Mouse (Mus musculus): ENCODE data around the gene Magi3. TPM values are rescaled to one million over a fixed set of nuclear protein-coding genes. Genes with fewer than 3 reads are reported as not detected.
A peak's percentile ranks its signal among the peaks of the same experiment; 100 is the strongest.

Gene Magi3
- total and polyA plus RNA-seq, 3 experiments, result 0.68 to 2.6 (median 1.8) TPM

- in situ Hi-C loops (cut with MboI; ENCODE audit: low pct_ligation_motif_present, low pct_unique_long_range_greater_than_20kb, low sequenced_read_pairs), result loop anchor here (10.0 kb wide), 1 partner anchor 410 kb away; no protein-coding TSS in a partner anchor
- dilution Hi-C loops (cut with MboI; ENCODE audit: extremely low pct_ligation_motif_present, extremely low pct_unique_long_range_greater_than_20kb, low sequenced_read_pairs), result no loop called here
- Histone ChIP-seq H3K4me2 (ENCODE audit: insufficient read depth, low read depth, poor library complexity, severe bottlenecking) (no peak overlapping the region), H3K9ac (ENCODE audit: insufficient read depth, low read depth) (no peak overlapping the region), H3K27me3 (replicated peaks) (no peaks in the 10 kb centered on the region), H3K79me2 (replicated peaks; ENCODE audit: control insufficient read depth, extremely low read depth, insufficient read depth, poor library complexity, severe bottlenecking) (no peaks in the 10 kb centered on the region), H3K27ac (ENCODE audit: insufficient read depth, low read depth) (no peak overlapping the region), H3K36me3 (replicated peaks in 1 of 2; ENCODE audit: control insufficient read depth in 1 of 2, insufficient read depth in 1 of 2, low read length in 1 of 2) (no peaks in the 10 kb centered on the region), H3K4me3 (replicated peaks in 1 of 3; ENCODE audit: low read depth in 2 of 3, low read length in 2 of 3, poor library complexity in 1 of 3) (no peak overlapping the region), H3K4me1 (ENCODE audit: control insufficient read depth in 1 of 2, insufficient read depth in 2 of 2) (no peaks in the 10 kb centered on the region), H3K9me3 (replicated peaks; ENCODE audit: low read length) (no peaks in the 10 kb centered on the region)
- peak; percentile 64 for DNase-seq (ENCODE audit: extremely low read depth)
- TF ChIP-seq MAX (IDR thresholded peaks at IDR 0.05; ENCODE audit: low read length) (no peak), HCFC1 (IDR thresholded peaks at IDR 0.05; ENCODE audit: low read depth, low read length) (no peak), RAD21 (IDR thresholded peaks at IDR 0.05; ENCODE audit: low read depth, low read length) (peak; percentile 72), ZMIZ1 (IDR thresholded peaks at IDR 0.05; ENCODE audit: low read depth, low read length) (no peak), E2F4 (IDR thresholded peaks at IDR 0.05; ENCODE audit: insufficient replicate concordance, low read depth, low read length) (no peak), GABPA (IDR thresholded peaks at IDR 0.05; ENCODE audit: insufficient replicate concordance, low read depth, low read length) (no peak), SMC3 (IDR thresholded peaks at IDR 0.05; ENCODE audit: low read depth, low read length) (peak; percentile 79), NELFE (IDR thresholded peaks at IDR 0.05; ENCODE audit: low read depth, low read length) (no peak), CTCF (conservative IDR thresholded peaks at IDR 0.05 in 1 of 2, IDR thresholded peaks at IDR 0.05 in 1 of 2; ENCODE audit: low read depth in 2 of 2, low read length in 2 of 2) (peak; percentile 38 to 79; a peak in 3 of 4 replicates), ZC3H11A (IDR thresholded peaks at IDR 0.05; ENCODE audit: low read depth, low read length) (peak; percentile 55), MYC (IDR thresholded peaks at IDR 0.05; ENCODE audit: low read depth, low read length) (0 out of 2 replicates have a peak, but pooled peaks have one; percentile 41), IRF4 (IDR thresholded peaks at IDR 0.05; ENCODE audit: low read depth, low read length) (0 out of 2 replicates have a peak, but pooled peaks have one; percentile 29), POLR2A (IDR thresholded peaks at IDR 0.05; ENCODE audit: low read depth, low read length) (no peak), USF2 (conservative IDR thresholded peaks at IDR 0.05; ENCODE audit: low read depth, low read length) (no peak), TBP (conservative IDR thresholded peaks at IDR 0.05; ENCODE audit: low read depth, low read length) (no peak)
These were observed 115.2 kb downstream of the Magi3 start for GRCm38 (mm10) chr3:104104942-104105341.

DNA sequence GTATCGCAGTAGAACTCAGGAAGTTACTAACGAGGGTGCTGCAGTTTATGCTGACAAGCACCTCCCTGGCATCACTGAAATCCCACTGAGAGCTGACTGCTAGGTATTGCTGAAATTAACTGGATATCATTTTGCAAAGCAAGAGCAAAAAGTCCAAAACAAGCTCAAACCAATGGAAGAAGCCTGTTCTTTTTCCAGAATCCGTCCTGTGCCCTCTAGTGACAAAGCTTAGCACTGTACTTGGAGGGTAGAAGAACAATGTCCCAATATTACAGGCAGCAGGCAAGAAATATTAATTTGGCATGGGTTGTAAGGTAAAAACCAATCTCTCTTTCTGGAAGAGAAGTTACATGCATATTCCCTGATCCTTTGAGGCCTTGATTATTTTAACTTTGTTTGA, 118.5 kb downstream of the Magi3 start:
- H3K4me3 ChIP-seq (replicated peaks in 1 of 3; ENCODE audit: low read depth in 2 of 3, low read length in 2 of 3, poor library complexity in 1 of 3), result no peak overlapping the region
- DNase-seq (ENCODE audit: extremely low read depth), result no peak
- no peak overlapping the region for H3K9ac ChIP-seq (ENCODE audit: insufficient read depth, low read depth)
- H3K79me2 ChIP-seq (replicated peaks; ENCODE audit: control insufficient read depth, extremely low read depth, insufficient read depth, poor library complexity, severe bottlenecking), result no peaks in the 10 kb centered on the region
- in situ Hi-C loops (cut with MboI; ENCODE audit: low pct_ligation_motif_present, low pct_unique_long_range_greater_than_20kb, low sequenced_read_pairs) (loop anchor here (10.0 kb wide), 1 partner anchor 407 kb away; no protein-coding TSS in a partner anchor), dilution Hi-C loops (cut with MboI; ENCODE audit: extremely low pct_ligation_motif_present, extremely low pct_unique_long_range_greater_than_20kb, low sequenced_read_pairs) (no loop called here)
- H3K4me2 ChIP-seq (ENCODE audit: insufficient read depth, low read depth, poor library complexity, severe bottlenecking), result no peak overlapping the region
- no peak overlapping the region for H3K27ac ChIP-seq (ENCODE audit: insufficient read depth, low read depth)
- no peaks in the 10 kb centered on the region for H3K4me1 ChIP-seq (ENCODE audit: control insufficient read depth in 1 of 2, insufficient read depth in 2 of 2)
- H3K27me3 ChIP-seq (replicated peaks), result no peaks in the 10 kb centered on the region
- no peaks in the 10 kb centered on the region for H3K9me3 ChIP-seq (replicated peaks; ENCODE audit: low read length)
- no peaks in the 10 kb centered on the region for H3K36me3 ChIP-seq (replicated peaks in 1 of 2; ENCODE audit: control insufficient read depth in 1 of 2, insufficient read depth in 1 of 2, low read length in 1 of 2)
- no peak for TF ChIP-seq ZKSCAN1 (IDR thresholded peaks at IDR 0.05; ENCODE audit: borderline replicate concordance, low read depth, low read length)
- TF ChIP-seq RAD21 (IDR thresholded peaks at IDR 0.05; ENCODE audit: low read depth, low read length), result peak; percentile 36
- TF ChIP-seq MXI1 (IDR thresholded peaks at IDR 0.05; ENCODE audit: low read depth, low read length), result no peak
- TF ChIP-seq ETS1 (conservative IDR thresholded peaks at IDR 0.05; ENCODE audit: low read depth, low read length), result no peak
- TF ChIP-seq NELFE (IDR thresholded peaks at IDR 0.05; ENCODE audit: low read depth, low read length), result no peak
- no peak for TF ChIP-seq MEF2A (IDR thresholded peaks at IDR 0.05; ENCODE audit: borderline replicate concordance, low read depth, low read length)
- TF ChIP-seq ZC3H11A (IDR thresholded peaks at IDR 0.05; ENCODE audit: low read depth, low read length), result no peak
- no peak for TF ChIP-seq TCF12 (IDR thresholded peaks at IDR 0.05; ENCODE audit: low read depth, low read length)
- TF ChIP-seq SIN3A (IDR thresholded peaks at IDR 0.05; ENCODE audit: low read length), result no peak
- no peak for TF ChIP-seq USF1 (IDR thresholded peaks at IDR 0.05; ENCODE audit: low read depth, low read length)
- TF ChIP-seq JUND (conservative IDR thresholded peaks at IDR 0.05; ENCODE audit: low read depth, low read length), result no peak
- TF ChIP-seq E2F4 (IDR thresholded peaks at IDR 0.05; ENCODE audit: insufficient replicate concordance, low read depth, low read length), result no peak
- no peak for TF ChIP-seq HCFC1 (IDR thresholded peaks at IDR 0.05; ENCODE audit: low read depth, low read length)
- no peak for TF ChIP-seq POLR2A (IDR thresholded peaks at IDR 0.05; ENCODE audit: low read depth, low read length)
- TF ChIP-seq UBTF (IDR thresholded peaks at IDR 0.05; ENCODE audit: low read depth, low read length), result no peak
- TF ChIP-seq MAZ (IDR thresholded peaks at IDR 0.05; ENCODE audit: low read depth, low read length), result no peak
- TF ChIP-seq TBP (conservative IDR thresholded peaks at IDR 0.05; ENCODE audit: low read depth, low read length), result no peak
- peak; percentile 55 for TF ChIP-seq SMC3 (IDR thresholded peaks at IDR 0.05; ENCODE audit: low read depth, low read length)
- peak in 1 of 2 experiments; percentile 60; a peak in 2 of 4 replicates for TF ChIP-seq CTCF (conservative IDR thresholded peaks at IDR 0.05 in 1 of 2, IDR thresholded peaks at IDR 0.05 in 1 of 2; ENCODE audit: low read depth in 2 of 2, low read length in 2 of 2)
- no peak for TF ChIP-seq MAFK (IDR thresholded peaks at IDR 0.05; ENCODE audit: insufficient replicate concordance, low read length)
- no peak for TF ChIP-seq NRF1 (IDR thresholded peaks at IDR 0.05; ENCODE audit: low read depth, low read length)
